Mouse (Mus musculus) kidney, adult 2 months (tissue): ENCODE results near the gene Paip2b. TPM values are rescaled to one million over a fixed set of nuclear protein-coding genes. Genes with fewer than 3 reads are reported as not detected.

Experiments
- DNase-seq: peaks from one replicate; pipeline ENCODE4 v3.0.0; 2021
- H3K27ac ChIP-seq: fragments of 200-500 bp; 2 replicates; pipeline ENCODE4 v1.5.1; 2012; ENCODE audit warnings: low read depth, low read length, control low read depth, inconsistent platforms; ENCODE audit not compliant: insufficient read depth
- H3K27me3 ChIP-seq: fragments of 200-500 bp; replicated peaks from 2 replicates; pipeline ENCODE4 v1.6.1; 2012; ENCODE audit warnings: mild to moderate bottlenecking, moderate library complexity, low read length, inconsistent platforms; ENCODE audit not compliant: control insufficient read depth, insufficient read depth
- H3K36me3 ChIP-seq: fragments of 200-500 bp; 2 replicates; pipeline ENCODE4 v1.6.1; 2012; ENCODE audit warnings: mild to moderate bottlenecking, moderate library complexity, low read length, inconsistent platforms; ENCODE audit not compliant: control insufficient read depth, insufficient read depth
- H3K4me1 ChIP-seq: fragments of 200-500 bp; 2 replicates; pipeline ENCODE4 v1.6.1; 2011; ENCODE audit warnings: low read length; ENCODE audit not compliant: control insufficient read depth, insufficient read depth
- H3K4me3 ChIP-seq: fragments of 200-500 bp; 2 replicates; pipeline ENCODE4 v1.5.1; 2011; ENCODE audit warnings: mild to moderate bottlenecking, low read depth, low read length, control low read depth; ENCODE audit not compliant: insufficient read depth
- CTCF ChIP-seq: fragments of 200-500 bp; conservative IDR thresholded peaks from 2 replicates; pipeline ENCODE4 v1.5.1; 2011; ENCODE audit warnings: low read depth, mild to moderate bottlenecking, control low read depth, low read length, moderate library complexity, mixed read lengths; ENCODE audit not compliant: insufficient read depth, insufficient read length
- POLR2A ChIP-seq: fragments of 200-500 bp; IDR thresholded peaks from one replicate; pipeline ENCODE4 v1.6.1; 2011; ENCODE audit warnings: low read depth, low read length, control low read depth
- WGBS: fragments of 180-500 bp; shearing (Covaris S2); methylation state at CpG from one replicate; pipeline ENCODE4 v1.1.7; 2018; 5-methylcytosine and 5-hydroxymethylcytosine counted together
- polyA plus RNA-seq: library from polyadenylated mRNA; depleted of rRNA; stranded (reverse); fragments of >200 nt; gene quantifications from 2 replicates; pipeline ENCODE4 v1.2.3, GENCODE M21; 2012

Paip2b gene
- polyA plus RNA-seq, 1 experiment = 10.0 TPM

DNA sequence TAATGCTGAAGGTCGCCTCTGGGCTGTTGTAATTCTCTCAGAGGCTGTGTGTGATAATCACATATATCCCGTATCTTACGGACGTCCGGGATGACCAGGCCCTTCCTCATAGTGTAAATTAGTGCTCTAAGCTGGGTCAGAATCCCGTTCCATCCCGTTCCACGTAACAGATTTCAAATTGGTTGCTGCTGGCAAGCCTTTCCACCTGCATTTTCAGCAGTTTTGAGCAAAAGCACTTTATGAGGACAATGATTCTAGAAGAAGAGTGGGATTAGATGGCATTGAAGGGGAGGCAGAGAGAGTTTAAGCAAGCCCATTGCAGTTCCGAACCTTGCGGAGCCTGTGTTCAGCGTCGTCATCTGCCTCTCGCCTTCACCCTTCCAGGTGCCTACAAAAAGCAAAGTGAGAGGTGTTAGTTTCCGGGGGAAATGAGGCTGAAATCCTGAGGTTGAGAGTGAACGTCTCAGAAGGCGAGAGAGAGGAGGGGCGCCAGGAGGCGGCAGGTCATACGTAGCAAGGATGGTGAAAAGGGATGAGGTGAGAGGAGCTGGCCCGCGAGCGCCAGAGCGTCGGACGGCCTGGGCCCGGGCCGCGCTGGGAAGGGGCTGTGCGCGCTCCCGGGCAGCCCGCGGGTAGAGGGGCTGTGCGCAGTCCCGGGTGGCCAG, 468 bp downstream of the Paip2b start:
- no peaks in the 10 kb centered on the region for H3K27me3 ChIP-seq
- peaks cover 4% of the 10 kb centered on the region; the same call in 1 of the 2 replicates for H3K4me1 ChIP-seq
- WGBS = 3% methylated on average over 35 of the region's 35 CpGs
- no peaks in the 10 kb centered on the region; the same call in 1 of the 2 replicates for H3K36me3 ChIP-seq
- no peak overlapping the region for H3K27ac ChIP-seq
- peak; percentile 5 for DNase-seq
- TF ChIP-seq POLR2A = no peak
- no peak for TF ChIP-seq CTCF
- H3K4me3 ChIP-seq = peak overlapping the region; percentile 65

DNA sequence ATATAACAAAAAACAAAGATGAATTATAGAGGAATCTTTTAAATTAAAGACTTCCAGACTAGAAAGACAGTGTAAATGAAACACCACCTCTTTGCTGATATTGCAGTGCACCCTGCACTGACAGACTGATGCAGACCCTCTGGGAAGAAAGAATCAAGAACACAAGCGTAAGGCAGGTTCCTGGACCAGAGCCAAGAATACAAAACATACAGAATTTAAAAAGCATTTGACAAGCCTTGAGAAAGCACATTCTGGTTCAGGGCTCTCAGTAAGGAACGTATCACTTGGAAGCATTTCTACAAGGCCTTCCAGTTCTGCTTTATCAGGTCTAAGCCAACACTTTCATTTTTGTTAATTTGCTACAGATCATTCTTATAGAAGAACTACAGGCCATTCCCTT, 9.7 kb downstream of the Paip2b start:
- no peak for TF ChIP-seq POLR2A
- no peak for TF ChIP-seq CTCF
- DNase-seq = no peak
- Histone ChIP-seq H3K4me1 (no peaks in the 10 kb centered on the region), H3K27ac (no peak overlapping the region), H3K27me3 (no peaks in the 10 kb centered on the region), H3K36me3 (no peaks in the 10 kb centered on the region), H3K4me3 (no peak overlapping the region)
- WGBS = 91% methylated on average over 2 of the region's 2 CpGs

DNA sequence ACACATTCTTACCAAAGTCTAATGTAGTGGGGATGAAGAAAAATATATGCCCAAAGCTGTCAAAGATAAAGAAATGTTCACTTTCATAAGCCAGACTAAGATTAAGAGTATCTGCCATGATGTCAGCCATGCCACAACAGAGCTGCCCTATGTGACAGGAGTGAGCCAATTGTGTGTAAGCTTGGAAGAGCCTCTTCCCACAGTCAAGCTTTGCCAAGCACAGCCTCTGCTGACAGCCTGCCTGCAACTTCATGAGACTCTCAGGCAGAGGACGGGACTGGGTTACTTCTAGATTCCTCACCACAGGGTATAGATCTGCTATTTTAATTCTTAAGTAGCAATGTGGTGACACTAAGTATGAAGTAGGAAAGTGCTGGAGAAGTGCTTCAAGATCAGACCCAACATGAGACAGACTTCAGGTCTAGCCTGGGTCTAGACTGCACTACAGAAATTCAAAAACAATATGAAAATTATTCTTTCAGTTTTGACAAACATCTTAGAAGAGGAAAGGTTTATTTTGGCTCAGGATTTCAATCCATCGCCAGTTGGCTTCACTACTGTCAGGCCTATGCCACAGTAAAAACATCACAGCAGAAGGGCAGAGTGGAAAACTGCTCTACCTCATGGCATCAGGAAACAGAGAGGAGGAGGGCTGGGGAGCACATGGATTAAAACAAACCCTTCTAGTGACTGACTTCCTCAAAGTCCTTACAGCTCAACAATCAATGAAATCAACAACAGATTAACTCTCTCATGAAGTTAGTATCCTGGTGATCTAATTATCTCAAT, 10.6 kb downstream of the Paip2b start:
- 80% methylated on average over 2 of the region's 2 CpGs for WGBS
- no peak for DNase-seq
- Histone ChIP-seq H3K27ac (no peak overlapping the region), H3K4me1 (no peaks in the 10 kb centered on the region), H3K4me3 (no peak overlapping the region), H3K36me3 (no peaks in the 10 kb centered on the region), H3K27me3 (no peaks in the 10 kb centered on the region)
- no peak for TF ChIP-seq CTCF
- TF ChIP-seq POLR2A = no peak

DNA sequence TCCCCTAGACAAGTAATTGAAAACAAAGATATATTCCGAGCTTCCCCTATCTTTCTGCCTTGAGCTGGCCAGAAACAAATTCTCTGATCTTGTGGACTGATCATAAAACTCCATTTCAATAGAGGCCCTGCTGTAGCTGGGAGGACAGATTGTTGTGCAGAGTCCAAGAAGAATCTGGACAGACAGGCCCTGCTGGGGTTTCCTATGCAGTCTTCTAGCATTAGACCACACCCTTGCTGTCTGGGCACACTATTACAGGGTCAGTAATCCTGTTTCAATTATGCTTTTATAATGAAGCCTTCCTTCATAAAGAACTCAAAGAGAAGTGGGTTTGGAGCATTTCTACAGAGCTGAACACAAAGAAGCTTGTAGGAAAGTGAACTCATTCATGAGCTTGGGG, 12.5 kb downstream of the Paip2b start:
- WGBS = 87% methylated on average over 1 of the region's 1 CpGs
- no peak for DNase-seq
- H3K27me3 ChIP-seq = no peaks in the 10 kb centered on the region
- H3K36me3 ChIP-seq = no peaks in the 10 kb centered on the region; the same call in 1 of the 2 replicates
- no peaks in the 10 kb centered on the region for H3K4me1 ChIP-seq
- H3K4me3 ChIP-seq = no peak overlapping the region
- no peak overlapping the region for H3K27ac ChIP-seq
- TF ChIP-seq POLR2A = no peak
- no peak for TF ChIP-seq CTCF

DNA sequence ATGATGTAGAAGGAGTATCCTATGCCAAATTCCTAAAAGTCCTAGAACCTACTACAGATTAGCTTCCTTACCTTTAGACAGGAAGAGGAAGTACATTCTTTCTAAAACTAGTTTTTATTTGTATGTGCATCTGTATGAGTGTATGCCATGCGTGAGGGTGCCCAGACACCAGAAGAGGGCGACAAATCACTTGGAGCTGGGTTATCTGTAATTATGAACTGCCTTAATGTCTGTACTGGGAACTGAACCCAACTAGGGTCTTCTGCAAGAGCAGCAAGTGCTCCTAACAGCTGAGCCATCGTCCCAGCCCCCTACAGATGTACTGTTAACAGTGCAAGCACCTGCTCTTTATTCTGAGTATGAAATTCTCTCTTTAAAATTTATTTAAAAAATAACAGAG, 15.7 kb downstream of the Paip2b start:
- Histone ChIP-seq H3K27me3 (no peaks in the 10 kb centered on the region), H3K27ac (no peak overlapping the region), H3K4me3 (no peak overlapping the region), H3K4me1 (no peaks in the 10 kb centered on the region), H3K36me3 (no peaks in the 10 kb centered on the region; the same call in 1 of the 2 replicates)
- WGBS = 96% methylated on average over 3 of the region's 3 CpGs
- no peak for DNase-seq
- TF ChIP-seq CTCF (no peak), POLR2A (no peak)

DNA sequence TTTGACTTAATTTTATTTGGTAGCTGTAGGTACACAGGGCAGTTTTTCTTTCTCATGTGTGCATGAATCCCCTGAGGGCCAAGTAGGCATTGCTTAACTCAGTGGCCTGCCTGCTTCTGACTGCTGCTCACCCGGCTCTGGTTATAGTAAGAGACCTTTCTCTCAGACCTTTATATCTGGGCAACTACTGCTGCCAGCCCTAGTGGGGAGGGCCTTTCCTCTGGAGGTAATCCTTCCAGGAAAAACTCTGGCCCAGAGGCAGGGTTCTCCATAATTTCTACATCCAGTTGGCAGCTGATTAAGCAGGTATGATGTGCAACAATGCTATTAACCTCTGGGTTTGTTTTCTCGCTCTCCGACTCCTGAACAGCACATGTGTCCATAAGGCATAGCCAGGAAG, 28.7 kb downstream of the Paip2b start:
- Histone ChIP-seq H3K4me1 (no peaks in the 10 kb centered on the region), H3K27ac (no peak overlapping the region), H3K4me3 (no peak overlapping the region), H3K36me3 (no peaks in the 10 kb centered on the region), H3K27me3 (no peaks in the 10 kb centered on the region)
- 73% methylated on average over 3 of the region's 3 CpGs for WGBS
- peak; percentile 2 for DNase-seq
- TF ChIP-seq CTCF (no peak), POLR2A (no peak)

DNA sequence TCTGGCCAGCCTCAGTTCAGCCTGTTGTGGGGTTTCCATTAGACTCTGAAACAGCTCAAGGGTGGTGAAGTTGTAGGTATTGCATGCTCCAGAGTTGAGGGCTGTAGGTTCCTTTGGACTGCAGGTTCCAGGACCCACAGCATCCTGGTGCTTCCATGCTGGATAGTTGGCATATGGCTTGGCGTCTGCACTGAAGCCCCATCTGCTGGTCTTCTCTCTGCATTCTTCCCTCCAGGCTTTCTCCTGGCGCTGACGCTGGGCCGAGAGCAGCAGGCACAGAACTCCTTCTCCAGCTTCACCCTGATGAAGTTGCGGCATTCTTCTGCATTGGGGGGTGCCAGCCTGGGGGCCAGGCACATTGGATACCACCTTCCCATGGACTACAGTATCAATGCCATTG, 29.5 kb downstream of the Paip2b start:
- no peak for DNase-seq
- WGBS = 96% methylated on average over 5 of the region's 5 CpGs
- no peak overlapping the region for H3K4me3 ChIP-seq
- H3K27me3 ChIP-seq = no peaks in the 10 kb centered on the region
- H3K4me1 ChIP-seq = peaks cover 2% of the 10 kb centered on the region; the same call in 1 of the 2 replicates
- H3K27ac ChIP-seq = no peak overlapping the region
- H3K36me3 ChIP-seq = no peaks in the 10 kb centered on the region
- TF ChIP-seq CTCF = no peak
- no peak for TF ChIP-seq POLR2A
